Mouse (Mus musculus) ES-Bruce4 (cell line): ENCODE results near the gene Pde5a. TPM values are rescaled to one million over a fixed set of nuclear protein-coding genes. Genes with fewer than 3 reads are reported as not detected.

Source experiments
- H3K27ac ChIP-seq: 2 replicates; pipeline ENCODE4 v1.5.1; 2012; ENCODE audit warnings: low read length, inconsistent platforms; ENCODE audit not compliant: insufficient read depth
- H3K27me3 ChIP-seq: 2 replicates; pipeline ENCODE4 v1.6.1; 2012; ENCODE audit warnings: mild to moderate bottlenecking, low read length, inconsistent platforms; ENCODE audit not compliant: control insufficient read depth, poor library complexity, insufficient read depth, severe bottlenecking
- H3K36me3 ChIP-seq: 2 replicates; pipeline ENCODE4 v1.6.1; 2012; ENCODE audit warnings: inconsistent platforms, mild to moderate bottlenecking, low read length, moderate library complexity; ENCODE audit not compliant: control insufficient read depth, poor library complexity, insufficient read depth, severe bottlenecking
- H3K4me1 ChIP-seq: one replicate; pipeline ENCODE4 v1.8.1; 2011; ENCODE audit warnings: low read length; ENCODE audit not compliant: control insufficient read depth, insufficient read depth
- H3K4me3 ChIP-seq: 2 replicates; pipeline ENCODE4 v1.5.1; 2011; ENCODE audit warnings: low read depth, mild to moderate bottlenecking, low read length
- H3K9ac ChIP-seq: 2 replicates; pipeline ENCODE4 v1.6.1; 2012; ENCODE audit warnings: low read depth, mild to moderate bottlenecking, inconsistent platforms; ENCODE audit not compliant: poor library complexity, severe bottlenecking
- H3K9me3 ChIP-seq: replicated peaks from 2 replicates; pipeline ENCODE4 v1.6.1; 2012; ENCODE audit warnings: mild to moderate bottlenecking, low read length, inconsistent platforms; ENCODE audit not compliant: control insufficient read depth, poor library complexity, insufficient read depth, severe bottlenecking
- CTCF ChIP-seq: IDR thresholded peaks from one replicate; pipeline ENCODE4 v1.8.1; 2011; ENCODE audit warnings: low read depth, low read length
- EP300 ChIP-seq: IDR thresholded peaks from 2 replicates; pipeline ENCODE4 v1.6.1; 2011; ENCODE audit warnings: low read depth, low read length; ENCODE audit not compliant: insufficient read depth
- POLR2A ChIP-seq: IDR thresholded peaks from one replicate; pipeline ENCODE4 v1.8.1; 2011; ENCODE audit warnings: low read length; ENCODE audit not compliant: insufficient read depth
- polyA plus RNA-seq: library from polyadenylated mRNA; stranded (reverse); fragments of >200 nt; gene quantifications from 2 replicates; pipeline ENCODE4 v1.2.4, GENCODE M21; 2011; ENCODE audit warnings: low read depth; ENCODE audit not compliant: missing spikeins, insufficient read depth, insufficient read length

Pde5a gene
- 9.5 and 10.2 TPM in 2 replicates for polyA plus RNA-seq

GRCm38 (mm10) chr3:122728852-122729600 is at the start of gene Pde5a:
Gene Pde5a, plus strand, starts transcription at chr3:122728947.
- H3K4me3 ChIP-seq = peak within 1 kb of the TSS; percentile 98
- H3K9ac ChIP-seq = peak within 1 kb of the TSS; percentile 90
- no peak within 1 kb of the TSS for H3K27ac ChIP-seq
- H3K36me3 ChIP-seq = no peaks in the 10 kb centered on the region
- H3K4me1 ChIP-seq = no peaks in the 10 kb centered on the region
- no peaks in the 10 kb centered on the region for H3K9me3 ChIP-seq
- TF ChIP-seq CTCF = peak; percentile 86
- TF ChIP-seq EP300 = no peak
- no peaks in the 10 kb centered on the region; the same call in 1 of the 2 replicates for H3K27me3 ChIP-seq

DNA sequence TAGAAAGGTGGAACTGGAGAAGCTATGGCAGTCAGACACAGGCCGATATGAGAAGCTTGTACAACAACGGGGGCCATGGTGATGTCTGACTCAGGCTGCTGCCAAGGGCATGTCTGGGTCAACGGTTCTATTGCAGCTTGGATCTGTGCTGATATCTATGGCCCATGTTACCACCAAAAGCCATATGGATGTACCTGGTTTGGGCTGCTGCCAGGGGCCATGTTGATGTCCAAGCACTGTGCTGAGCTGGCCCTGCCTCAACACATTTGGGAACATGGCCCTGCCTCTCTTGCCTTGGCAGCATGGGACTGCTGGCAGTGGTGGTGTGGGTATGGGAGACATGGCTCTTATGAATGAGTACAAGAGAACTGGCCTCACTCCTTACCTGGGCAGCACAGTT is 47.9 kb upstream of the Pde5a start:
- no peaks in the 10 kb centered on the region for H3K9me3 ChIP-seq
- H3K36me3 ChIP-seq = no peaks in the 10 kb centered on the region
- no peak overlapping the region for H3K9ac ChIP-seq
- no peak for TF ChIP-seq CTCF
- H3K27me3 ChIP-seq = no peaks in the 10 kb centered on the region
- no peak overlapping the region for H3K27ac ChIP-seq
- no peaks in the 10 kb centered on the region for H3K4me1 ChIP-seq
- no peak overlapping the region for H3K4me3 ChIP-seq

- TF ChIP-seq CTCF (no peak), POLR2A (no peak), EP300 (no peak)
- Histone ChIP-seq H3K27ac (no peak overlapping the region), H3K36me3 (no peaks in the 10 kb centered on the region), H3K9me3 (no peaks in the 10 kb centered on the region), H3K4me1 (no peaks in the 10 kb centered on the region), H3K27me3 (no peaks in the 10 kb centered on the region), H3K9ac (no peak overlapping the region), H3K4me3 (no peak overlapping the region)
These were observed 46.4 kb upstream of the Pde5a start for GRCm38 (mm10) chr3:122682352-122682751.

DNA sequence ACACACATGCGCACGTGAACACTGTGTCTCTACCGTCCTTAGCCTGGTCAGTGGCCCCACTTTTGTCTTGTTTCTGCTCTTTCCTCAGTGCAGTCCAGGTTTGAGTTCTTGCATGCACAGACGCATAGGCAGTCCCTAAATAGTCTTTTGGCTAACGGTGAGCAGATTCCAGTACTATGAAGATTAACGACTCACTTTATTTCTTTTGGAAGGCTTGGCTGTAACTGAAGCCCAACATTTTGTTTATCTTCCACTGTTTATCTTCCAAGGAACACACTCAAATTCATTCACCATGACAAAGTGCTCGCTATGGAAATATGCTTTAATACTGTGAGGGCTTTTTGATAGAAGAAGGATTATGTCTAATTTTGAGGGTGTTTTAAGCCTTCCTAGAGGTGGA is 43.9 kb upstream of the Pde5a start:
- Histone ChIP-seq H3K27ac (no peak overlapping the region), H3K9me3 (no peaks in the 10 kb centered on the region), H3K4me3 (no peak overlapping the region), H3K9ac (no peak overlapping the region), H3K27me3 (no peaks in the 10 kb centered on the region), H3K4me1 (no peaks in the 10 kb centered on the region), H3K36me3 (no peaks in the 10 kb centered on the region)
- TF ChIP-seq EP300 (no peak), POLR2A (no peak), CTCF (no peak)

GRCm38 (mm10) chr3:122693039-122693438 is 35.7 kb upstream of the Pde5a start:
- Histone ChIP-seq H3K4me3 (no peak overlapping the region), H3K9ac (no peak overlapping the region), H3K27me3 (no peaks in the 10 kb centered on the region), H3K36me3 (no peaks in the 10 kb centered on the region), H3K27ac (no peak overlapping the region), H3K9me3 (no peaks in the 10 kb centered on the region), H3K4me1 (no peaks in the 10 kb centered on the region)
- TF ChIP-seq POLR2A (no peak), CTCF (no peak), EP300 (no peak)

- TF ChIP-seq CTCF (no peak), EP300 (no peak), POLR2A (no peak)
- Histone ChIP-seq H3K4me3 (no peak overlapping the region), H3K27me3 (no peaks in the 10 kb centered on the region), H3K27ac (no peak overlapping the region), H3K9ac (no peak overlapping the region), H3K4me1 (no peaks in the 10 kb centered on the region), H3K9me3 (no peaks in the 10 kb centered on the region), H3K36me3 (no peaks in the 10 kb centered on the region)
These were observed 32.9 kb upstream of the Pde5a start for GRCm38 (mm10) chr3:122695870-122696269.
